Mouse (Mus musculus) retina, postnatal 1 day (tissue): ENCODE measurements at regions not wholly inside any gene's neighbourhood (a gene's known extent, or its start where the extent isn't known, plus 50 kb on each side); places are given as distances from the start of the nearest gene placed in this dataset.

ENCODE experiments used
- DNase-seq: peaks from one replicate; pipeline ENCODE4 v3.0.0-alpha.2; 2012

DNA sequence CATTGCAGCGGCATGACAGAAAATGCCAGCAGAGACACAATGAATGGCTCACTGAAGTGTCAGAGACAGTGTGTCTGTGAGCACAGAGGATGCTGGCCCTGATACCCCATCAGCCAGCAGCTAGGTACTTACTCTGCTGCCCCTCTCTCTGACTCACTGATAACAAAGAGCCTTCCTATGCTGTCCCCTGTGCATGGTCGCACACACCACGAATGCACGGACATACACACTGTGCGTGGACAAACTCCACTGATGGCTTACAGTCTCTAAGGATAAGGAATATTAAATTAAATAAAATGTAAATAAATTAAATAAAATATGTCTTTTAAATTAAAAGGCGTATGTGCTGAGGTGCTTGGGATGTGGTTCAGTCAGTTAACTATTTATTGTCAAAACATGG lies 438.2 kb downstream of the Rwdd3 start:
- no peak for DNase-seq

DNA sequence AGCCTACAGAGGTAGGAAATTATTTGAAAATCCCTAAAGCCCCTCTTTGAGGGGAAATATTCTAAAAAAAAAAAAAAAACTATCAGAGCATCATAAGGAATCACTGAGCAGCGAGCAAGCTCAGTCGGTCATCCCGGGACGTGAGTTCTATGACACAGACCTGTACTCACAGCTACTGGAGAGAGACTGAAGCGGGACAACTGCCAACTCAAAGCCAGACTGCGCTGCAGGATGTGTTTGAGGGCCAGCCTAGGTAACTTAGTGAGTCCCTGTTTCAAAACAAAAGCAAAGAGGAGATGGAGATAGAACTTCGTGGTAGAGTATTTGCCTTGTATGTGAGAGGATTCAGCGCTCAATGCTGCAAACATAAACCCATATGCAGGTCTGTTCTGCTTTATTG lies 439.1 kb downstream of the Rwdd3 start:
- no peak for DNase-seq

DNA sequence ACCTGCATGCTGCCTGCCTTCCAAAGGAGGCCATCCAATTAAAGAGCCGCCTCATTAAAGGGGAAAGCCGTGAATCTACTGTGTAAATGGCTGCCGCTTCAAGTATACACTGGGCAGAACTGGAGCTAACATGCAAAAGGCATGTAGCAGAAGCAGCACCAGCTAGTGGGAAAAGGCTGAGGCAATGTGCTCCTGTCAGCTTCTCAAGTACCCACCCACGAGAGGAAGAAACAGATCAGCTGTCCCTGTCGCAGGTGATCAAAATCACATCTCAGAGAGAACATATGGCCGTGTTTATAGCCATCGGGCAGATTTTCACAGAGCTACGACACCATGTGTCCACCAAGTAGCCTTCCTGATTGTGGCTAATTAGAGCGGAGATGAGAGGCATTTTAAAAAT lies 440.2 kb downstream of the Rwdd3 start:
- peak; percentile 81 for DNase-seq

DNA sequence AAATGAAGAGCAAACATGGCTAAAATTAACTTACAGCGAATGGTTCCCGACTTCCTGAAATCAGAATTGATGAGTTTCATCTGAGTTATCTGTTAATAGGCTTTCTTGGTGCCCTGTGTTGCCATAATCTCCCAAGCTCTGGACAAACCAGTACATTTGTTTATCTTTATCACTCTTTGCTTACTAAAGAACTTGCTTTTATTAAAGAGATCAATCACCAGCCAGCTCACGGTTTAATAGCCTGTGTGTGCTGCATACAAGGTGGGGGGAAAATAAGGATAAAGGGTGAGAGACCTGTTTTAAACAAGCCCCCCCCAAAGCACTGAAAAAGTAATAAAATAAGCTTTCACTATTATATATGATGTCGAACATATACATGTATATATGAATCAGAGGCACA lies 441.3 kb downstream of the Rwdd3 start:
- DNase-seq, result no peak

DNA sequence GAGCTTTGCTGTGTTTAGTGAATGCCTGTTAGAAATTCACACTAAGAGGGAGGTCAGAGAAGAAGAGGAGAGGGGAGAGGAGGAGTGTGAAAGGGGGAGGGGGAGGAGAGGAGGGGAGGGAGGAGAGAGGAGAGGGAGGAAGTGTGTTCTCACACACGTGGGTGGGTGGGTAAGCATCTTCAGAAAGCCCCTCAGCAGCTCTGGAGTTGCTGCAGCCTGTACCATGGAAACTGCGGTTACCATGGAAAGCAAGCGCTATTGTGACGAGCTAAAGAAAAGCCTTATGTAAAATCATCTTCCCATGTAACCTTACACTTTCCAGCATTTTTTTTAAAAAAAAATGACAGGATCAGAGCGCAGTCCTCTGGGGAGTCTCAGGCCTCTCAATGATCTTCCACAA lies 441.8 kb downstream of the Rwdd3 start:
- DNase-seq, result peak; percentile 38

DNA sequence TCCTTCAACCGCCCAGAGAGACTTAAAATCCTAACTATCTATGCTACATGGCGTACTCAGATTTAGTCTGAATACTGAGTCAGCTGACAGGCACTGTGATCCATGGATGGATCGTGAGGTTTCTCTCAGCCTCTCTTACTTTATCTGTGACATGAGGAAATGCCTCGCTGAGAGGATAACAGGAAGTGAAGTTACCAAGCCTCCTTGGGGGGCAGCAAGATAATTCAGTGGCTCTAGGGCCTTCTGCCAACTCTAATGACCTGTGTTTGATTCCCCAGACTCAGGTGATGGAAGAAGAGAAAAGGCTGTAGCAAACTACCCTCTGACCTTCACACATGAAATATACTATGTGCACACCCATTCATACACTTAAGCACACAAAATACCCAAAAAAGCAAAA lies 486.3 kb downstream of the Rwdd3 start:
- DNase-seq, result no peak

DNA sequence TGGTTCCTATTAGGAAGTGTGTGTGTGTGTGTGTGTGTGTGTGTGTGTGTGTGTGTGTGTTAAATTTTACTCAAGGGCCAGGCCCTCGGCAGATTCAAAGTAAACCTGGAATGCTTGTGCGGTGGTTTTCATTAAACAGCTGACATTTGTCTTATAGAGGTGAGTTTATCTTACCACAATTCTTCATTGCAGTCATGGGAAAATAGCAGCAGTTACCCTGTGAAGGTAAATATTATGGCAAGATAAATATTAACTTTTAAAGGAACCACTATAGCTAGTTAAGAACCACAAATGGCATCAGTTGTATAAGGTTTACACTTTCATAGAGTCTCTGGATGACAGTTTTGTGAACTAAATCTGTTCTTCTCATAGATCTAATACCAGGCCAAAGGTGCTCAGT lies 495.6 kb downstream of the Rwdd3 start:
- DNase-seq, result no peak

DNA sequence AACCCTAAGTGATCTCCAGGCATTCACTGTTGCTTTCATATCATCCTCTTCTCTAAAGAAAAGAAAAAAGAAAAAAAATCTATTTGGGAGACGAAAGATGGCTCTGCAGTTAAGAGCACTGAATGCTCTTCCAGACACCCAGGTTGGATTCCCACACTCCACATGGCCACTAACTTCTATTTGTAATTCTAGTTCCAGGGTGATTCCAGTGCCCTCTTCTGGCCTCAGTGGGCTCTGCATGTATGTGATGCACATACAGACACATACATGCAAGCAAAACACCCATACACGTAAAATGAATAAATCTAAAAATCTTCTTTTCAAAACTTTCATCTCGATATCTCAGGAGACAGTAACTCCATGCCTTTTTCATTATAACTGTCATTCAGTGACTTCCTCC lies 502.8 kb downstream of the Rwdd3 start:
- DNase-seq, result no peak

DNA sequence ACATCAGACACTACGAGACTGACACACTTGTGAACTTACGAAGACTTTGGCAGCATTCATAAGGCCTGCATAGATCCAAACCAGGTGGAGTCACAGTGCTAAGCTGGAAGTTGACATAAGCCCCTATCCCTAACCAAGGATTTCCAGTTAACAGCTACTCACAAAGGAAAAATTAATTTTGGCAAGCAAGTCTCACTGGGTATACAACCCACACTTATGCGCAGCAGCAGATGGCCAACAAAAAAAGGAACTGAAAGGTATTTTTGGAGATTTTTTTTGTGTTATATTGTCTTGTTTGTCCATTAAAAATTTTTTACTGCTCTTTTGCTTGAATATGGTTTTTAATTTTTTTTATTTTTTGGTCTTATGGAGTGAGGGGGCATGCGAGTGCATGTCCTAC lies 509.0 kb downstream of the Rwdd3 start:
- no peak for DNase-seq

DNA sequence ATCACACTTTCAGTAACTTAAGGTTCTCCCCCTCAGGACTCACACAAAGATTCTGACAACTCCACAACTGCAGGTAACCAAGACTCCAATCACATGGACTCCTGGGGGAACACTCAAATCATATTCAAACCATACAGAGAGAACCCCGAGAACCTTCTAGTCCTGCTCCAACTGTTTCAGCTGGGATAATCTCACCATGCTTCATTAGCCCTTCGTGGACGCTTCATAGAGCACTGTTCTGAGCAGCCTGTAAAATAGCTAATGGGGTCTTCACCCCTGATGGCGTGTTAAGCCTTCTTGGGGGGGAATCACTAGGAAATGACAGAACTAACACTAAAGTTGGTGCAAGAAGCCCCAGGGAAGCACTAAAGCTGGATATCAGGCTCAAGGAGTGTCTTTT lies 510.7 kb downstream of the Rwdd3 start:
- DNase-seq, result peak; percentile 63

DNA sequence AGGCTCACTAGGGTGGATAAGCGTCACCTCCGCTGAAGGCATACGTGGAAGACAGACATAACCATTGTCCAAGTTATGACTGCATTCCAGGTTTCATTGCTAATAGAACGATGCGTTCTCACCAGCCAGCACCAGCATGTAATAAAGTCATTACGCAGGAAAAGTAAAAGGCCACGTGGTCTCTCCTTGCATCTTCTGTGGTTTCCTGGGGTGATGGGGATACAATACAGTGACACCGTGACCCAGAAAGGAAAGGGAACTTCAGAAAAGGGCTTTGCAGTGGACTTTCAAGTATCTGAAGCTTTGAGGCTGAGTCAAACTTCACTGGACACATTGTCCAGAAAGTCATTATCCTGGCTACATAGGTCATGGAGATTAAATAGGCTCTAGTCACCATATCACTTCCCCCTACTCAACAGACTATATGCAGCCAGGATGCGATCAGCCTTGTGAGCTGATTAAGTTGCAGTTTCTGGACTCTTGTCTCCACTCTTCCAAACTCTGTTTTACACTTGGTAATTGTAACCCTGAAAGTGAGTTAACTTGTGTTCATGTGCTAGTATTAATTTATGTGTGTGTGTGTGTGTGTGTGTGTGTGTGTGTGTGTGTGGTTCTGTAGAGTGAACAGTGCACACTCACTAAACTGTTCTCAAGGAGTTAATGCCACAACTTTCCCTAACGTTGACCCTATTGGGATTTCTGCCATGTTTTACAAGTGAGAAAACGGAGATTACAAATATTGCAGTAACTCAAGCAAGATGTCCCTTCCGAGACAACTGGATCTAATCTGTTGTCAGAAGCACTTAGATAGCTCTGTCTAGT lies 522.2 kb downstream of the Rwdd3 start:
- DNase-seq, result no peak

DNA sequence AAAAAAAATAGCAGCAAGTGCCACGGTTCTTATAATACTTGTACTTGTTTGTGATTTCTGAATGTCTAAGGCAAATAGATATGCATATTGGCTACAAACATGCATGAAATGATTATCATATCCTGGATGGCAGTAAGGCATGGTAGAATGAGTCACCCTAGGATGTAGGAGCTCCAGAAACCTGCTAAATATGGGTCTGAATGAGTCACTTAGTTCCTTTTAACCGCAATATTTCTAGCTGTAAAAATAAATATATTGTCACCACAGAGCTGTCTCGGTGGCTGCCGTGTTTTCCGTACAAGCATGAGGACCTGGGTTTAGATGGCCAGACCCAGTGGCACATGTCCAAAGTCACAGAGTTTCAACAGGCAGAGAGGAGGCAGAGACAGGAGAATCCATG lies 523.1 kb downstream of the Rwdd3 start:
- DNase-seq, result no peak

DNA sequence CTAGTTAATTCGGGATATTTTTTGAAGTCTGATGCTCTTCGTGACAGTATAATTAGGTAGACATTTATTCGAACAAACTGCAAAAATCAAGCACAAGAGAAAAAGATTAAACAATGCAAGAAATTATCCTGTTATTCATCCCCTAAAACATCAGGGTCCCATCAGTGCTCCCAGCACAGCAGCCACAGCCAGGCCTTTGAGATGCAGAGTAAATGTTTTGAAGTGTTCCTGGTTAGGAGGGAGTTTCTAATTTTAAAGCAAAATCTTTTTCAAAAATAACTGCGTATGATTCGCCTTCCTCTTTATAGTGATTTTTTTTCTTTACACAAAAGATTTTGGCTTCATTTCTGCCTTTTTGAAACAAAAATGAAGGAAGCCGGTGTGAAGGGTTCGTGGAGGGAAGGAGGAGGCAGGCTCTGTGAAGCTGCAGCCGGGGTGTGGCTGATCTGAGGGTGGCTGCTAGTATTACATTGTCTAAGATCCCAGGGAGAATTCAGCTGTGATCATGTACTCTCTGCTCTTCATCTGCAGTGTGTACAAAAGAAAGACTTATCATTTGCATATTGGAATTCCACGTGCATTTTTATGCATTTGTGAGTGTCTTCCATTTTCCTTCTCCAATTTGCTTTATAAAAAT lies 534.7 kb downstream of the Rwdd3 start:
- no peak for DNase-seq

DNA sequence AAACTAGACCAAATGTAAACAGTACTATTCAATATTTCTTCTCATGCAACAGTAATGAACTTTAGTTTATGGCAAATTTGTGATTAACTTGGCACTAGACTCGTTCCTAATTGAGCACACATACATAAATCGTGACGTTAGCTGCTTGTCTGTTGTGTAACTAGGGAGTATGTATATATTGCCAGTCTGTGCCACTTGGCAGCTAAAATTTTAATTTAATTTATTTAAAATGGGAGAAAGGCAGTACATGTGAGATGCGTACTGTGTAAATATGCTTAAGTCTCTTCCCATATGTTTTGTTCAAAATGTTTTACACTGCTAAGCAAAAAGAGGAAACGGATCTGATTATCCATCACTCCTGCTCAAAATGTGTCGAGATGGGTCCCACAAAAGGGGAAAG lies 553.1 kb downstream of the Rwdd3 start:
- DNase-seq, result no peak

DNA sequence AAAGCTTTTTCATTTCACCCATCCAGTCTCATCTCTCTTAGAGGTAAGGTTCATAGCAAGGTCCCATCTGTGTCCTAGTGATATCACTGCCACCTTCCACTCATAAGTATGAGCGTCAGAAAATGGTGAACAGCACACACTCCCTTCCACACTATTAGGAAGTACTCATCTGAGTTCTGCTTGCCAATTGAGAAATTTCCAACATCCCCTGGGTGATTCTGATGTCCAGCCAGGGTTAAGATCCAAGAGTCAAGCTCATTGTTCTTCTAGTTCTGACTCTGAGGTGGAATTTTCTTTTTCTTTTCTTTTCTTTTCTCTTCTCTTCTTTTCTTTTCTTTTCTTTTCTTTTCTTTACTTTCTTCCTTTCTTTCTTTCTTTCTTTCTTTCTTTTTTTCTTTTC lies 577.3 kb downstream of the Rwdd3 start:
- DNase-seq, result no peak

DNA sequence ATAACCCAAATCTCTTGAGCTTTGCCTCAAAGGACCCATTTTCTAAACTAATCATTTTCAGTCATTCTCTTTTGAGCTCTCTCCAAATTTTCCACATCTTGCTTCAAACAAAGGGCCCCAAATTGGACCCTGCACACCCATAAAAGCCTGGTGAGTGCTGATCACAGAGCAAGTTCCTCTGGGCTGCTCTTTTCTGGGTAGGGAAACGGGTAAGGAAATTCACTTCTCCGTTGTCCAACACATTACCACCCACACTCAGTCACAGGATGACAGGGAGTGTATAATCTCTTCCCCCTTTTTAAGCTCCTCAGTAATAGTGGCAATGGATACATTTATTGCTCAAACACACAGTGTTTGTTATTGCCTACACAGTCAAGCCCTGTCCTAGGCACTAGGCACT lies 580.3 kb downstream of the Rwdd3 start:
- no peak for DNase-seq

DNA sequence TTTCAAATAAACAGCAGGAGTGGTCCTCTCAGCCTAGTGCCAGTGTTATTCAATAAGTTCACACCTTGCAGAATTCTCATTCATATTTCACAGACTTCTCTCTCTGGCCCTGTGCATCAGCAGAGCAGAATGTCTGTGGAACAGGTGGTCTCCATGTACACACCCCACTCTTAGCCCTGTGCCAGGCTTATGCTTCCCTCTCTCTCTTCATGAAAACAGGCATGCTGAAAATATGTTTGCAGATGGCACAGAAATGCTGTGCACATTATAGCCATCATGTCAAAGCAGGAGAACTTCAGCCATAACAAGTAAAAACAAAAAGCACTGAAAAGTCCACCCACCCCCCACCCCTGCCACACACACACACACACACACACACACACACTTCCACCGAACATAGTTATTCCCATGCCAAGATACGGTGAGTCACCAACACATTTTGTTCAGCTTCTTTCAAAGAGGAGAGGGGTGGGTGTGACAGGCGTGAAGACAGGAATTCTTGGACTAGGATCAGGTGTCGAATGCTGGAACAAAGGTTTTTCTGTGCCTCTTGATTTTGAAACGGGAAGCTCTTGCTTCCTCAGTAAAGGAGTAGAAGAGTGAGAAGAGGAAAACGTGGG lies 600.6 kb downstream of the Rwdd3 start:
- DNase-seq, result no peak

DNA sequence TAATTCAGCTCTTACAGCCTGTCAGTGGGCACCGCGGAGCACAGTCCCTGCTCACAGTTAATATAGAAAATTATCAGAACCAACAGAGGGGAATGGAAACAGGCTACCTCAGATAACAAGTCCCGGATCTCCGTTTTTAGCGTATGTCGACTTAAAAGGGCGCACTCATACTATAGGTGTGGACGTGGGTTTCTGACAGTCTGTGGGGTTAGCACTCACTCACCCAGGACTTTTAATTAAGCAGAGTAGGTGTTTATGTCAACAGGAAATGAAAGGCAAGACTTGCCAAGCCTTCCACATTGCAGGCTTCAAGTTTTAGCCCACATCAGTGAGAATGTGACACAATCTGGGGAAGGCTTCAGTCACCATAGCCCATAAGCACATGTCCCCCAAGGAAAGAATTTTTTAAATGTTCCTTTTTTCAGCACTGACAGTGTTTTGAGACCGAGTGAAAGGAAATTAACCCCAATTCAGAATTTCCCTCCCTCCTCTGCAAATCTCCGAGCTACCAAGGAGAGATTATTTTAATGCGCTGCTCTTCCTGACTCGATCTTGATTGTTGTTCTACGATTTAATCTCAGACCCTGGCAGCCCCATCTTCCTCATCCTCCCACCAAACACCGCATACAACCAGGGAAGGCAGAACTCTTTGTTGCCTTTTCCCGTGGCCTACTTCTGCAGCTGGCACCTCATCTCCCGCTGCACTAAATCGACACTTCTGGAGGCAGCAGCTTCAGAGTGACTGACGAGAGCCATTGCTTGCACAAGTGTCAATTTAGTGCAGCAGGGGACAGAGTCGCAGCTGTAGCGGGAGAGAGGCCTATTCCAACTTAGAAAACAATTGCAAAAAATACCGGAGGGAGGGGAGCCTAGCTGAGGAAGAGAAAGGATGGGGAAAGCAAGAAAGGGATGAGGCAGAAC lies 629.7 kb downstream of the Rwdd3 start:
- peak; percentile 67 for DNase-seq

DNA sequence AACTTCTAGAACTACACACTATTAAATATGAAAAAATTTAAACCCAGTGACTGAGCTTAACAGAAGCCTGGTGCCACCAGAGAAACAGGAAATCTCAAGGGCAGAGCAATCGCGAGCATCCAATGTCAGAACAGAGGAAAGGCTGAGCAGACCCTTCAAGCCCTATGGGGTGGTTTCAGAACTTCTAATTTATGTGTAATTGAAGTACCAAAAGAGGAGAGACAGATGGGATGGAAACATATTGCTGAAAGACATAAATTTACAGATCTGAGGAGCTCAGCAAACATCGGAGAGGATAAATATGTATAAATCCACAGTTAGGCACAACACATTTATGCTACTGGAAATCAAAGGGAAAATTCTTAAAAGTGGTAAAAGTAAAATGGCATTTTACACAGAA lies 637.6 kb downstream of the Rwdd3 start:
- no peak for DNase-seq

DNA sequence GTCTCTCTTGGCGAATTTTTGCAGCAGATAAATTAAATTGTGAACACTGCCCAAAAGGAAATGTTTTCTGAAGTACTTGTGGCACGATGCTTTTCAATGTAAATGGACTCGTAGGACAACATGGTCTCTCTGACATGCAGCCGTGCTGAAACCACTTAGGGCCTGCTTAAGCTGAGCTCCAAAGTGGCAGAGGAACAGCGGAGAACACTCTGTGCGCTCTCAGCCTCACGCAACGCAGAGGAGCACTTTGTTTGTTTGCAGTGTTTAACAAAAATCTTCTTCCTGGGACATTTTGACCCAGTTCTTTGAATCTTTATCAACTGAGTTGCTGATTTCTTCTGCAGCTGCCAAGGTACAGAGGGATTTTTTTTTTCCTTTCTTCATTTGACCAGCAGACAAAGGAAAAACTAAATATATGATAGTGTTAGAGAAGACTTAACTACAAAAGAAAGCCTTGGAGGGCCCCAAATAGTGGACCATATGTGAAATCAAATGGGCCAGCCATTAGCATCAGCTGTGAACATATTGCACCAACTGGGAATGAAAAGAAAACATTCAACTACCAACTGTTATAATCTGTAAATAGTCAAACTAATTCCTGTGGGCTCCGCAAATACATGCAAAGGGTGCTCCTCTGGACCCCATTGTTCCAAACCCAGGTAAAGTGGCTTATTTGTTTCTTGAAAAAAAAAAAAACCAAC lies 639.5 kb downstream of the Rwdd3 start:
- no peak for DNase-seq

DNA sequence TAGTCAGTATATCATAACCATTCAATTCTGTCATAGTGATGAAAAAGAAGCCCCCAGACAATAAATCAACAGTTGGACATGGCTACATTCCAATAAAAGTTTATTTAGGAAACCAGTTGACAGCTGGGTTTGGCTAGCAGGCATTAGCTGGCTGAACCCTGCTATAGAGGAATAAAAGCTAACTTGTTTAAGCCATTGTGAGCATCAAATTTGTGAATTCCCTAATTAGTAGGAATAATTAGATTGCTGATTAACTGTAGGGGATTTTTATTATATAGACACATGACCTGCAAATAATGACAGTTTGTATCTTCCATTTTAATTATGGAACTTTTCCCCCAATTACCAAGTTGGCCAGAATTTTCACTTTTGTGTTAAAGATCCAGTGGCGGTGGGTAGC lies 659.8 kb downstream of the Rwdd3 start:
- DNase-seq, result peak; percentile 60

DNA sequence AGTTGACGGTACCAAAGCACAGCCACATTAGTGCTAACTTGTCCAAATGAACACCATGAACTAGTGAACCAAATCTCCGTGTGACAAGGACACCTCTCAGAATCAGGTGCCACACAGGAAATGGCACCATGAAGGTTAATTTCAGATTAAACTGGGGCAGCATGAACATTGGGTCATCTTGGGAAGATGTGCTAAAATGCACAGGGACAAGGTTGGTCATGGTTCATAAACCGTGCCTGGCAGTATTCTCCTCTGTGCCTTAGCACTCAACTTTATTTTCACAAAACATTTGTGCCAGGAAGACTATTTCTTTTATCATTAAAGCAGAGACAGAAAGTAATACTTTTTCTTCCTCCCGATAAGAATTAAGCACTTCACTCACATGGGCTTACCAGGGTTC lies 672.6 kb downstream of the Rwdd3 start:
- no peak for DNase-seq

DNA sequence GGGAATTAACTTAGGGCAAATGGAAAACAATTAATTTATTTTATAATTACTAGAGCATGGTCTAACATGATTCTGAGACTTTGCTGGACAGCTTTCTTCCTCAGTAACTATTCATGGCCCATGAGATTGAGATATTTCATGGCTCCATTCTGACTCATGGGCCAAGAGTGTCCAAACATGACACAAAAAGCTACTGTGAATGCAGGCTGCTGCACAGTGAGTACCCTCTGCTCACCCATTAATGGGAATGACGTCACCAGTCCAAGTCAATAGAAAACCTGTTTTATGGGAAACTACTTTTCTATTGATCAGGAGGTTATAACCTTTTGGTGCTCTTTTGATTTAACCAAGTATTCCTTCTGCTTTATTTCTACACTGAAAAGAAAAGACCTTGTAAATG lies 693.6 kb downstream of the Rwdd3 start:
- DNase-seq, result no peak
